Mouse (Mus musculus) adrenal gland, adult (tissue): ENCODE measurements around the gene Parm1.

Experiments used
- DNase-seq, 2 experiments: peaks; one replicate each; pipeline ENCODE4 v3.0.0; 2022 to 2023; ENCODE audit warnings: low spot score in 1 of 2; ENCODE audit not compliant: inconsistent age in 2 of 2

The Parm1 gene

GRCm38 (mm10) chr5:91574211-91574610 lies 56.8 kb downstream of the Parm1 start:
- DNase-seq = no peak

- no peak for DNase-seq
Observed at GRCm38 (mm10) chr5:91578924-91579323, 61.5 kb downstream of the Parm1 start.

GRCm38 (mm10) chr5:91581799-91582198 lies 64.4 kb downstream of the Parm1 start:
- DNase-seq = no peak

- no peak for DNase-seq
Observed at GRCm38 (mm10) chr5:91586206-91586605, 68.8 kb downstream of the Parm1 start.

- no peak for DNase-seq
Observed at GRCm38 (mm10) chr5:91594083-91594482, 76.7 kb downstream of the Parm1 start.

GRCm38 (mm10) chr5:91597216-91597615 lies 79.8 kb downstream of the Parm1 start:
- no peak for DNase-seq

GRCm38 (mm10) chr5:91599801-91600200 lies 82.4 kb downstream of the Parm1 start:
- no peak for DNase-seq

GRCm38 (mm10) chr5:91603347-91603746 lies 85.9 kb downstream of the Parm1 start:
- no peak for DNase-seq

- DNase-seq = no peak
Observed at GRCm38 (mm10) chr5:91603787-91604439, 86.5 kb downstream of the Parm1 start.

GRCm38 (mm10) chr5:91607234-91607633 lies 89.8 kb downstream of the Parm1 start:
- no peak for DNase-seq

- no peak for DNase-seq
Observed at GRCm38 (mm10) chr5:91607841-91608240, 90.4 kb downstream of the Parm1 start.

GRCm38 (mm10) chr5:91609041-91609440 lies 91.6 kb downstream of the Parm1 start:
- DNase-seq = no peak

- no peak for DNase-seq
Observed at GRCm38 (mm10) chr5:91609511-91610300, 92.3 kb downstream of the Parm1 start.

GRCm38 (mm10) chr5:91610499-91610898 lies 93.1 kb downstream of the Parm1 start:
- DNase-seq = no peak

- no peak for DNase-seq
Observed at GRCm38 (mm10) chr5:91611589-91611988, 94.2 kb downstream of the Parm1 start.

- DNase-seq = peak in 1 of 2 experiments; percentile 46
Observed at GRCm38 (mm10) chr5:91617331-91618233, 100.2 kb downstream of the Parm1 start.

GRCm38 (mm10) chr5:91618661-91619173 lies 101.3 kb downstream of the Parm1 start:
- no peak for DNase-seq

GRCm38 (mm10) chr5:91621197-91621596 lies 103.8 kb downstream of the Parm1 start:
- peak in 1 of 2 experiments; percentile 53 for DNase-seq

GRCm38 (mm10) chr5:91626823-91627222 lies 109.4 kb downstream of the Parm1 start:
- no peak for DNase-seq

- DNase-seq = peak; percentile 30 to 70
Observed at GRCm38 (mm10) chr5:91629472-91629871, 112.1 kb downstream of the Parm1 start.

- DNase-seq = no peak
Observed at GRCm38 (mm10) chr5:91651330-91651729, 133.9 kb downstream of the Parm1 start.
